Mouse (Mus musculus) CH12.LX (cell line): ENCODE data around the gene Rpl26. TPM values are rescaled to one million over a fixed set of nuclear protein-coding genes. Genes with fewer than 3 reads are reported as not detected.
A peak's percentile ranks its signal among the peaks of the same experiment; 100 is the strongest.

ENCODE experiments used
- DNase-seq: peaks from one replicate; pipeline ENCODE4 v3.0.0-alpha.2; 2013; ENCODE audit errors: extremely low read depth
- H3K27ac ChIP-seq: 2 replicates; pipeline ENCODE4 v1.5.1; 2012; ENCODE audit warnings: low read depth, mild to moderate bottlenecking, control low read depth, moderate library complexity; ENCODE audit not compliant: insufficient read depth
- H3K27me3 ChIP-seq: replicated peaks from 2 replicates; pipeline ENCODE3; 2012; ENCODE audit warnings: inconsistent platforms
- H3K36me3 ChIP-seq, 2 experiments: replicated peaks in 1 of 2; 2 replicates each; pipeline versions ENCODE3 to v1.6.1; 2012; ENCODE audit warnings: inconsistent platforms in 1 of 2, low read length in 1 of 2, mild to moderate bottlenecking in 1 of 2, mixed read lengths in 1 of 2, moderate library complexity in 1 of 2; ENCODE audit not compliant: control insufficient read depth in 1 of 2, insufficient read depth in 1 of 2
- H3K4me1 ChIP-seq, 2 experiments: 2 replicates each; pipeline ENCODE4 v1.6.1; 2012; ENCODE audit warnings: inconsistent platforms in 1 of 2, moderate library complexity in 1 of 2; ENCODE audit not compliant: insufficient read depth in 2 of 2, control insufficient read depth in 1 of 2
- H3K4me2 ChIP-seq: 2 replicates; pipeline ENCODE4 v1.6.1; 2012; ENCODE audit warnings: low read depth, mild to moderate bottlenecking, control low read depth; ENCODE audit not compliant: poor library complexity, insufficient read depth, severe bottlenecking
- H3K4me3 ChIP-seq, 3 experiments: fragments of 150-350 bp in 1 of 3; sonication (generic) in 1 of 3; replicated peaks in 1 of 3; 2 replicates each; pipeline versions ENCODE3 to v1.5.1; 2011 to 2012; ENCODE audit warnings: low read depth in 2 of 3, low read length in 2 of 3, mild to moderate bottlenecking in 2 of 3, moderate library complexity in 2 of 3, control low read depth in 1 of 3, improper control_type of control experiment in 1 of 3, inconsistent platforms in 1 of 3, mixed read lengths in 1 of 3; ENCODE audit not compliant: poor library complexity in 1 of 3
- H3K79me2 ChIP-seq: replicated peaks from 2 replicates; pipeline ENCODE4 v1.6.1; 2012; ENCODE audit warnings: mild to moderate bottlenecking, moderate library complexity; ENCODE audit not compliant: control insufficient read depth, poor library complexity, insufficient read depth, severe bottlenecking; ENCODE audit errors: extremely low read depth
- H3K9ac ChIP-seq: 2 replicates; pipeline ENCODE4 v1.6.1; 2012; ENCODE audit warnings: low read depth, mild to moderate bottlenecking, control low read depth, moderate library complexity; ENCODE audit not compliant: insufficient read depth
- H3K9me3 ChIP-seq: replicated peaks from 2 replicates; pipeline ENCODE3; 2012; ENCODE audit warnings: low read length, inconsistent platforms, mixed read lengths
- BHLHE40 ChIP-seq: IDR thresholded peaks from 2 replicates; pipeline ENCODE4 v1.6.1; 2011; ENCODE audit warnings: mild to moderate bottlenecking, low read depth, low read length, improper control_type of control experiment
- CHD1 ChIP-seq: IDR thresholded peaks from 2 replicates; pipeline ENCODE4 v1.6.1; 2012; ENCODE audit warnings: low read depth, low read length, improper control_type of control experiment, inconsistent platforms
- ELF1 ChIP-seq: IDR thresholded peaks from 2 replicates; pipeline ENCODE4 v1.6.1; 2014; ENCODE audit warnings: low read depth, mild to moderate bottlenecking, inconsistent platforms, low read length, improper control_type of control experiment
- EP300 ChIP-seq: IDR thresholded peaks from 2 replicates; pipeline ENCODE4 v1.6.1; 2011; ENCODE audit warnings: low read length, improper control_type of control experiment
- ETS1 ChIP-seq: conservative IDR thresholded peaks from 2 replicates; pipeline ENCODE4 v1.6.1; 2012; ENCODE audit warnings: low read depth, mild to moderate bottlenecking, inconsistent platforms, low read length, improper control_type of control experiment, moderate library complexity
- IRF4 ChIP-seq: IDR thresholded peaks from 2 replicates; pipeline ENCODE4 v1.6.1; 2014; ENCODE audit warnings: low read depth, mild to moderate bottlenecking, inconsistent platforms, low read length, improper control_type of control experiment
- JUN ChIP-seq: IDR thresholded peaks from 2 replicates; pipeline ENCODE4 v1.6.1; 2011; ENCODE audit warnings: low read depth, mild to moderate bottlenecking, low read length, improper control_type of control experiment, moderate library complexity; ENCODE audit not compliant: insufficient read depth
- KAT2A ChIP-seq: IDR thresholded peaks from 2 replicates; pipeline ENCODE4 v1.6.1; 2012; ENCODE audit warnings: low read length, improper control_type of control experiment, inconsistent platforms; ENCODE audit not compliant: insufficient replicate concordance
- MAFK ChIP-seq: IDR thresholded peaks from 2 replicates; pipeline ENCODE4 v1.6.1; 2011; ENCODE audit warnings: low read length, improper control_type of control experiment; ENCODE audit not compliant: insufficient replicate concordance
- MXI1 ChIP-seq: IDR thresholded peaks from 2 replicates; pipeline ENCODE4 v1.6.1; 2011; ENCODE audit warnings: mild to moderate bottlenecking, low read depth, low read length, improper control_type of control experiment
- MYC ChIP-seq: IDR thresholded peaks from 2 replicates; pipeline ENCODE4 v1.6.1; 2011; ENCODE audit warnings: low read depth, mild to moderate bottlenecking, improper control_type of control experiment, low read length
- NELFE ChIP-seq: IDR thresholded peaks from 2 replicates; pipeline ENCODE4 v1.6.1; 2011; ENCODE audit warnings: low read depth, low read length, improper control_type of control experiment
- NRF1 ChIP-seq: IDR thresholded peaks from 2 replicates; pipeline ENCODE4 v1.6.1; 2014; ENCODE audit warnings: low read depth, mild to moderate bottlenecking, inconsistent platforms, low read length, improper control_type of control experiment, moderate library complexity
- PAX5 ChIP-seq: IDR thresholded peaks from 2 replicates; pipeline ENCODE4 v1.6.1; 2012; ENCODE audit warnings: low read length, inconsistent platforms, mixed read lengths
- POLR2A ChIP-seq: IDR thresholded peaks from 2 replicates; pipeline ENCODE4 v1.6.1; 2011; ENCODE audit warnings: low read depth, mild to moderate bottlenecking, improper control_type of control experiment, low read length
- POLR2AphosphoS2 ChIP-seq: IDR thresholded peaks from 2 replicates; pipeline ENCODE4 v1.6.1; 2011; ENCODE audit warnings: low read depth, low read length, improper control_type of control experiment
- SIN3A ChIP-seq: IDR thresholded peaks from 2 replicates; pipeline ENCODE4 v1.6.1; 2012; ENCODE audit warnings: low read length, improper control_type of control experiment, inconsistent platforms
- TCF12 ChIP-seq: IDR thresholded peaks from 2 replicates; pipeline ENCODE4 v1.6.1; 2014; ENCODE audit warnings: low read depth, mild to moderate bottlenecking, inconsistent platforms, low read length, improper control_type of control experiment
- USF1 ChIP-seq: IDR thresholded peaks from 2 replicates; pipeline ENCODE4 v1.6.1; 2014; ENCODE audit warnings: low read depth, mild to moderate bottlenecking, inconsistent platforms, low read length, improper control_type of control experiment
- ZC3H11A ChIP-seq: IDR thresholded peaks from 2 replicates; pipeline ENCODE4 v1.6.1; 2012; ENCODE audit warnings: low read depth, mild to moderate bottlenecking, inconsistent platforms, low read length, improper control_type of control experiment
- ZNF384 ChIP-seq: IDR thresholded peaks from 2 replicates; pipeline ENCODE4 v1.6.1; 2012; ENCODE audit warnings: low read depth, low read length, improper control_type of control experiment, inconsistent platforms
- dilution Hi-C: fragments of 300-500 bp; cut with MboI; formaldehyde crosslinking; loops from 2 replicates; pipeline ENCODE4 v1.14.3; 2020; ENCODE audit warnings: low sequenced_read_pairs; ENCODE audit not compliant: extremely low pct_unique_long_range_greater_than_20kb, extremely low pct_ligation_motif_present
- in situ Hi-C: fragments of 300-500 bp; cut with MboI; formaldehyde crosslinking; loops from 3 replicates; pipeline ENCODE4 v1.14.3; 2019; ENCODE audit warnings: low sequenced_read_pairs, low pct_ligation_motif_present, low pct_unique_long_range_greater_than_20kb, mixed read lengths
- polyA plus RNA-seq: library from polyadenylated mRNA; unstranded; fragments of >175 nt; gene quantifications from 2 replicates; pipeline ENCODE4 v1.2.1, GENCODE M21; 2012; ENCODE audit warnings: low read depth; ENCODE audit not compliant: insufficient read length
- total RNA-seq, 2 experiments: library from RNA; depleted of rRNA; stranded (reverse); fragments of 300-350 nt in 1 of 2; fragments of >200 nt in 1 of 2; gene quantifications; 2 replicates each; pipeline ENCODE4 v1.2.3; 2012 to 2014

Rpl26 gene
- total and polyA plus RNA-seq, 3 experiments = 3,408 to 6,551 (median 6,508) TPM

- TF ChIP-seq ELF1 (no peak), POLR2AphosphoS2 (no peak), TCF12 (no peak), NELFE (no peak), MYC (no peak), POLR2A (no peak), SIN3A (no peak; the same call in 1 of the 2 replicates), MAFK (no peak), ZNF384 (peak; percentile 40; the same call in 1 of the 2 replicates), BHLHE40 (peak; percentile 90), CHD1 (no peak), IRF4 (no peak), NRF1 (no peak), ZC3H11A (no peak), JUN (no peak), PAX5 (no peak), ETS1 (no peak), USF1 (no peak), EP300 (0 out of 2 replicates have a peak, but pooled peaks have one; percentile 6), MXI1 (no peak), KAT2A (no peak)
- H3K4me2 ChIP-seq = peak overlapping the region; percentile 98
- peak overlapping the region; percentile 63; the same call in 1 of the 2 replicates for H3K27ac ChIP-seq
- H3K4me1 ChIP-seq = peaks cover 2 to 35% of the 10 kb centered on the region in 2 experiments; a peak in 2 of 4 replicates
- dilution Hi-C loops (no loop called here), in situ Hi-C loops (no loop called here)
- H3K9me3 ChIP-seq = no peaks in the 10 kb centered on the region
- no peak for DNase-seq
- H3K27me3 ChIP-seq = no peaks in the 10 kb centered on the region
- H3K36me3 ChIP-seq = peaks cover 0 to 20% of the 10 kb centered on the region in 2 experiments
- H3K79me2 ChIP-seq = peaks cover 46% of the 10 kb centered on the region
- peak overlapping the region; percentile 92 to 97 (median 92) for H3K4me3 ChIP-seq
- H3K9ac ChIP-seq = peak overlapping the region; percentile 95
Measured at GRCm38 (mm10) chr11:68851644-68852485, 49.5 kb upstream of the Rpl26 start.
